Mouse (Mus musculus): ENCODE measurements around the gene Ralb.
A peak's percentile ranks its signal among the peaks of the same experiment; 100 is the strongest.

Ralb gene

DNA sequence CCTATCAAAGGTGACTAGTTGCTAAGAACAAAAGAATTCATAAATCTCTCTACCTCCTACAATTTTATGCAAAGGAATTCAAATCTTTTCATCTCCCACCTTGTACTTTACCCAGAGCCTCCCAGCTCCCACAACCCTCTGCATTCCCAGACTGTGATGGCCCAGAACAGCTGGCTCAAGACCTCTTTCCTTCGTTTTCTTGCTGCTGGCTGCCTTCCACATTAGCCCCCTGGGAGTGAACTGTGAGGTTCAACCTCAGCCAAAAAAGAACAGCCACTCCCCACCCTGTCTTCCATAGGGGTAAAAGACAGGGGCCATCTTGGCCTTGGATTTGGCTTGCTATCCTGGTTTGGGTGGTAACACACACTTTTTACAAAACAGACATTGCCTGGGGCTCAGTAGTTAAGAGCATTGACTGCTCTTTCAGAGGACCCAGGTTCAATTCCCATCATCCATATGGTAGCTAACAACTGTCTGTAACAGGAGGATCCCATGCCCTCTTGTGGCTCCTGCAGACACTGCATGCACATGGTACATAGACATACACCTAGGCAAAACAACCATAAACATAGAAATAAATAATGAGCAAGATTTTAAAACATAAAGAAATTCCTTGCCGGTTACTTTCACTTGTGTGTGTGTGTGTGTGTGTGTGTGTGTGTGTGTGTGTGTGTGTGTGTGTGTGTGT, 10.4 kb downstream of the Ralb start:
- no peak for DNase-seq (ENCODE audit: low spot score in 2 of 2)

- DNase-seq (ENCODE audit: low spot score in 2 of 2) = no peak
Observed at GRCm38 (mm10) chr1:119492505-119492904, 12.1 kb downstream of the Ralb start.

DNA sequence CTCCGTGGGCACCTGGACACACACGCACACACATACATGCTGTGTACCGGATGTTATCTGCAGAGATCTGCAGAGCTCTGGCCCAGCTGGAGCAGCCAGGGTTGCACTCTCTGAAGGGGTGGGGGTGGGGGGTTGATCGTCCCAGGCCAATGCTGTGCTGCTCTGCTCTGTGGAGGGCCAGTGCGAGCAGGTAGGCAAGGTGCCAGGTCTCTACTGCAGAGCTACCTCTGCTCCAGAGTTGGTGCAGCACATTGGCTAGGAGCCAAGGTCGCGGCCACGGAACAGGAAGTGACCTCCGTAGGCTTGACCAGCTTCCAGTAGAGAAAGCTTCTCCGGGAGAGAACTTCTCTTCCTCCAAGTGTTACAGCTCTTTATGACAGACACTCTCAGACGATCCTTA, 12.5 kb downstream of the Ralb start:
- DNase-seq (ENCODE audit: low spot score in 2 of 2) = no peak

DNA sequence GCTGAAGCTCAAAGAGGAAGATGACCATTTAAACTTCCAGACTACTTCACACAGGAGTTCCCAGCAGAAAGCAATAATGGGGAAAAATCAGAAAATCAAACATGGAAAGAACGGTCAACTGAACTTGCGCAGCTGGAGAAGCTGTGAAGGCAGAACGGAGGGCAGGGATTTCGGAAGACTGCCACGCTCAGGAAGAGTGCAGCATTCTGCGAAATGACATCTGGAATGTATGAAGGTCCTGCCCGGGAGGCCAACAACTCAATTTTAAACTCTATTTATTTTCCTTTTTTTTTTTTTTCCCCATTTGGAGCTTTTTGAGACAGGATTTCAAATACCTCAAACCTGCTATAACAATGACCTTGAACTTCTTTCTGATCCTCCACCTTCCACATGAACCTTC, 13.8 kb downstream of the Ralb start:
- DNase-seq (ENCODE audit: low spot score in 2 of 2) = no peak

- no peak for DNase-seq (ENCODE audit: low spot score in 2 of 2)
Observed at GRCm38 (mm10) chr1:119487917-119488590, 16.5 kb downstream of the Ralb start.

DNA sequence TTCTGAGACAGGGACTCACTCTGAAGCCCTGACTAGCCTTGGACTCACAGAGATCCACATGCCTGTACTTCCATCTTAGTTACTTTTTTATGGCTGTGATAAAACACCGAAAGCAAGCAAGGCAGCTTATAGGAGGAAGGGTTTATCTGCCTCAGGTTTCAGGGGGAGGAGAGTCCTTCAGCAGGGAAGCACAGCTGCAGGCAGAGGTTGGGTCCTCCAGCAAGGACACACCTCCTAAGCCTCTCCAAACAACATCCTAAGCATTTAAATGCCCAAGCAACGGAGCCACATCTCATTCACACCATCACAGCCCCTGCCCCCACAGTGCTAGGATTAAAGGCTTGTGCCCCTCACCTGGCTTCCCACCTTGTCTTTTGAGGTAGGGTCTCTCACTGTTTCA, 18.8 kb downstream of the Ralb start:
- no peak for DNase-seq (ENCODE audit: low spot score in 2 of 2)

DNA sequence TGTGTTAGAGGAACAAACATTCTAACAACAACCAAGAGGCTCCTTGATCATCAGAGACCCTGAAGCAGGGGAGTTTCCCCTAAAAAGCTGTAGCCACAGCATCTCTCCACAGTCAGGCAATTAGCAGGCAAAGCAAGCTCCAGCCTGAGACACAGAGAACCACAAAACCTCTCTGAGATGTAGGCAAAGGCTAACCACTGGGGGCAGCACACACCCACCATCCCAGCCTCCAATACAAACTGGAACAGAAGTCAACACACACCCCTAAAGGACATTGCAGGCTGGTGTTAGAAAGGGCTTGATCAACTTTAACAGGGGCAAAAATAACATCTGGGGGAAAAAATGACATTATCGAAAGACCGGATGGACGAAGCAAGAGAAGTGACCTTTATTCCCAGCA, 20.1 kb downstream of the Ralb start:
- peak in 1 of 2 experiments; percentile 31 for DNase-seq (ENCODE audit: low spot score in 2 of 2)

DNA sequence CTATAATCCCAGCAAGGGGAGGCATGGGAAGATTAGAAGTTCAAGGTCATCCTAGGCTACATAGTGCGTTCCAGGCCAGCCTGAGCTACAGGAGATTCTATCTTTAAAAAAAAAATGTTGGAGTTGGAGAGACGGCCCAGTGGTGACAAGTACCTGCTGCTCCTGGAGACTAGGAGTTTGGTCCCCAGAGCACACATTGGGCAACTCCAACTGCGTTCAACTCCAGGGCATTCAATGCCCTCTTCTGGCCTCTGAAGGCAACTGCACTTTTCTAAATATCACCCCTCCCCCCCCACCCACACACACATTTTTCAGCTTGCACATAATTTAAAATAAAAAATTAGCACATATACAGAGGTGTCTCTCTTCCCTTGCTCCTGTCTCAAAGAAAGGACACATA, 21.7 kb downstream of the Ralb start:
- no peak for DNase-seq (ENCODE audit: low spot score in 2 of 2)

GRCm38 (mm10) chr1:119481205-119481932, 23.2 kb downstream of the Ralb start:
- no peak for DNase-seq (ENCODE audit: low spot score in 2 of 2)

GRCm38 (mm10) chr1:119480678-119481077, 23.9 kb downstream of the Ralb start:
- DNase-seq (ENCODE audit: low spot score in 2 of 2) = no peak

DNA sequence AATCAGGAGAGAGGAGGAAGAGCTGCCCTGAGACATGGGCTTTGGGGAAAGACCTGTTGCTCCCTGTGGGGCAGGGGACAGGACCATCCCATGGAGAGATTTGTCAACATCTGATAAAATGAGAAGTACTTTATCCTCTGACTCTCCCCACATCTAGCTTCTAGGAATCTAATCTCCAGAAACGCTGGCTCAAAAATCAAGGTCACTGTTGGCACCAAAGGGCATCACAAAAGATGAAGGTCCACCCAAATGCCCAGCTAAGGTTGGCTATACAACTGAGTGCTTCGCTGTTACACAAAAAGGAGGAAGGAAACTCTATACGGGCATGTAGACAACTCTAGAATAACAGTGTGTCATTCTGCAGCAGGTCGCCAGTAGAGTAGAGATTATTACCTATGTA, 25.0 kb downstream of the Ralb start:
- DNase-seq (ENCODE audit: low spot score in 2 of 2) = no peak

GRCm38 (mm10) chr1:119476905-119477353, 27.7 kb downstream of the Ralb start:
- DNase-seq (ENCODE audit: low spot score in 2 of 2) = no peak

DNA sequence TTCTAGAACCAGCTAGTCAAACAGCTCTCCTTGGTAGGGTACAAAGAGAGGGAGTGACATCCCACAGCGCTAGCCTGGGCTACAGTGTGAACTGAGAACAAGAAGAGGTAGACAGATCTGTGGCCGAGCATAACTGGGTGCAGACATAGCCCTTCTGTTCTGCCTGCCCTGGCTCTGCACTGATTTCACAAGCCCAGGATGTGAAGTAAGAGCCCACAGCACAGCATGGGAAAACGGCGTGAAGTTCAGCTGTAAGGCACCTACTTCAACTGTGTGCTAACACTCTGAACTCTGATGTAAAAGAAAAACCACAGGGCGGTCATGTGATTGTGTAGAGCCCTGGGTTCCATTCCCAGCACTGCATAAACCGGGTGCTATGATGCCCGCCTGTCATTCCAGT, 29.9 kb downstream of the Ralb start:
- no peak for DNase-seq (ENCODE audit: low spot score in 2 of 2)

GRCm38 (mm10) chr1:119472648-119473047, 31.9 kb downstream of the Ralb start:
- no peak for DNase-seq (ENCODE audit: low spot score in 2 of 2)

- DNase-seq (ENCODE audit: low spot score in 2 of 2) = no peak
Observed at GRCm38 (mm10) chr1:119471793-119472396, 32.7 kb downstream of the Ralb start.

DNA sequence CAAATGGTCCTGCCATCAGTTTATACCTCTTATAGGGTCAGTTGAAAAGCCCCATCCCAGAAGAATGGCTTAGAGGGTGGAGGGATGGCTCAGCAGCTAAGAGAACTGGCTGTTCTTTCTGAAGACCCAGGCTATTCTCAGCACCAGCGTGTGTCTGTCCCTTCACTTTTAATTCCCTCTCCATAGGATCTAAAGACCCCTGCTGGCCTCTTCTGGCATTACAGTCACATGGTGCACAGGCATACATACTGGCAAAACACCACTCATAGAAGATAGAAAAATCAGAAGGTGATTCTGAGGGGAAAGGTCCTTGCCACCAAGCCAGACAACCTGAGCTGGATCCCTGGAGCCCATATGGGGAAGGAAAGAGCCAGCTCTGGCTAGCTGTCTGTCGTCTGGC, 41.2 kb downstream of the Ralb start:
- DNase-seq (ENCODE audit: low spot score in 2 of 2) = no peak

GRCm38 (mm10) chr1:119460062-119460461, 44.5 kb downstream of the Ralb start:
- DNase-seq (ENCODE audit: low spot score in 2 of 2) = no peak

DNA sequence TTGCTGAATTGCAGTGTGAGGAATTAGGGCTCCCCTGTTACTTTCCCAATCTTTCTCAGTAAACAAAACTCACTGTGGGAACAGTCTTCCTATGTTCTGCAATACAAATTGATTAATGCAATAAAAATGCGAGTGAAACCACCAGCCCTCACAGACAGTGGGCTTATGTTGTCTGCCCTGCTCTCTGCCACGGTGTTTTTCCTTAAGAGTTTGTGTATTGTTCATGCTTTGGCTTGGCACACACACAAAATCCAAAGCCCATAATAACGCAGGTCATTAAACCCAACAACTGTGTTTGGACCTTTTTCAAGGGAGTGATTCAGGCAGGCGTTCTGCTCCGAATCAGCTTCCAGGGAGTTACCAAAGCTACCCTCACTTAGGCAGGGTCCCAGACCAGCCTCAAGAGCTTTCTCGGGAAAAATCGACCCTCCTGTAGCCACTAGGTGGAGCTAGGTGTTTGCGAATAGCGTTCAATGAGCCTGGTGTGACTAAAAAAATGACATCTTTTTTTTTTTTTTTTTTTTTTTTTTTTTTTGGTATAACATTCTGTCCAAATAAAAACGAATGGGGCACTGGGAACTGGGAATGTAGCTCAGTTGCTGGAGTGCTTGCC, 46.5 kb downstream of the Ralb start:
- DNase-seq (ENCODE audit: low spot score in 2 of 2) = peak; percentile 77 to 84

- DNase-seq (ENCODE audit: low spot score in 2 of 2) = no peak
Observed at GRCm38 (mm10) chr1:119457528-119457855, 47.1 kb downstream of the Ralb start.

GRCm38 (mm10) chr1:119456671-119457527, 47.7 kb downstream of the Ralb start:
- peak in 1 of 2 experiments; percentile 28 for DNase-seq (ENCODE audit: low spot score in 2 of 2)

DNA sequence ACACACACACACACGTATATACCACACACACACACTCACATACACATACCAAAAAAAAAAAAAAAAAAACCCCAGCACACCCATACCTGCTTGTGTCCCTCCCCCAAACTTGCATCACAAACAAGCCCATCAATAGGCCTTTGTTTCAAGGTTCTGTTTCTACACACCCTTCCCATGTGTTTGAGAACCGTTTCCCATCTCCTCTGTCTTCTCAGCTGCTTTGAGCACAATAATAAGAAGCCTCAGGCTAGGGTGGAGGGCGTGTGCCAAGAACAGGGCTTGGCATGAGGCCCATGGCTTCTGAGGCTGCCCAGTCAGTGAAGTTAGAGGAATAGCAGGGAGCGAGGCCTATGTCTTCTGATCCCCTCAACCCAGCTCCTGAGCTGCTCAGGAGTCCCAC, 50.9 kb downstream of the Ralb start:
- no peak for DNase-seq (ENCODE audit: low spot score in 2 of 2)

Data from right cerebral cortex, adult 2 months (tissue).